Mouse (Mus musculus) liver, postnatal 0 days (tissue): ENCODE data around the gene Mia.

Source experiments
- CTCF ChIP-seq: sonication (generic); IDR thresholded peaks from 2 replicates; pipeline ENCODE4 v1.5.1; 2016; ENCODE audit warnings: antibody characterized with exemption, low read depth
- EP300 ChIP-seq: IDR thresholded peaks from 2 replicates; pipeline ENCODE4 v1.6.1; 2016; ENCODE audit warnings: antibody characterized with exemption, low read depth, mild to moderate bottlenecking

DNA sequence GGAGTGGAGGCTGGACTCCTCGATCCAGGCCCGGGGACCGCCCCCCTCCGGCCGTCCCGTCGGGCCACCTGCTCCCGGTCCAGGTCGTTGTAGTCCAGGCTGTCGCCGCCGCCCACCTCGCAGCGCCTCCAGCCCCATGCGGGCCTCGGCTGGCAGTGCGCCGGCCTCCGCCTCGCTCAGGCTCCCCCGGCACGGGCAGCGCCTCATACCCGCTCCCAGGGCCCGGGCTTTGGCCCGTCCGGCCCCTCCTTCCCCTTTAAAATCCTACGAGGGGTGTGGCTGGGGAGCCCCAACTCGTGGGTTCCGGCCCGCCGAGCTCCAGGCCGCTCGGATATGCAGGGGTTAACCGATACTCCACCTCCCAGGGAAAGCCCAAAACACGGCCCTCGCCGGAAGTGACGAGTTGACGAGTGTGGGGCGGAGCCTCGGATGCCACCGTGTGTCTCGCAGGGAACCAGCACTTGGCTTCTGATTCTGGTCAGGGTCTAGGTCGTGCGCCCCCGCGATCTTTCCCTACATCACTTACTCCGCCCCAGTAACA, 47.4 kb upstream of the Mia start, which contains the start of gene Itpkc:
- peak; percentile 11; the same call in 1 of the 2 replicates for TF ChIP-seq CTCF
- TF ChIP-seq EP300 = no peak
